Mouse (Mus musculus) midbrain, embryonic 13.5 days (tissue): ENCODE measurements around the gene Ppp1r37. TPM values are rescaled to one million over a fixed set of nuclear protein-coding genes. Genes with fewer than 3 reads are reported as not detected.
A peak's percentile ranks its signal among the peaks of the same experiment; 100 is the strongest.
"Not testable (repeated sequence)": the region's sequence is repeated elsewhere in the genome, so short reads cannot be mapped to it uniquely, and the experiment has no call there.

Experiments used
- ATAC-seq: fragments of 200-750 bp; cut with Nextera tagmentation; 2 replicates; pipeline ENCODE4 v1.8.0; 2017; ENCODE audit warnings: mild to moderate bottlenecking, moderate TSS enrichment, moderate library complexity
- H3K27ac ChIP-seq: fragments of 300-500 bp; sonication (generic); 2 replicates; pipeline ENCODE4 v1.5.1; 2015; ENCODE audit warnings: inconsistent platforms, mild to moderate bottlenecking, moderate library complexity
- H3K27me3 ChIP-seq: fragments of 300-500 bp; sonication (generic); 2 replicates; pipeline ENCODE4 v1.6.1; 2015; ENCODE audit warnings: mild to moderate bottlenecking, inconsistent platforms
- H3K36me3 ChIP-seq: fragments of 300-500 bp; sonication (generic); 2 replicates; pipeline ENCODE4 v1.6.1; 2015; ENCODE audit warnings: mild to moderate bottlenecking, inconsistent platforms
- H3K4me1 ChIP-seq: fragments of 300-500 bp; sonication (generic); replicated peaks from 2 replicates; pipeline ENCODE4 v1.6.1; 2015; ENCODE audit warnings: inconsistent platforms
- H3K4me2 ChIP-seq: fragments of 300-500 bp; sonication (generic); replicated peaks from 2 replicates; pipeline ENCODE4 v1.6.1; 2015; ENCODE audit warnings: moderate library complexity, mild to moderate bottlenecking, inconsistent platforms
- H3K4me3 ChIP-seq: fragments of 300-500 bp; sonication (generic); replicated peaks from 2 replicates; pipeline ENCODE4 v1.5.1; 2015; ENCODE audit warnings: mild to moderate bottlenecking, inconsistent platforms
- H3K9ac ChIP-seq: fragments of 300-500 bp; sonication (generic); replicated peaks from 2 replicates; pipeline ENCODE4 v1.6.1; 2015; ENCODE audit warnings: mild to moderate bottlenecking, inconsistent platforms
- H3K9me3 ChIP-seq: fragments of 300-500 bp; sonication (generic); 2 replicates; pipeline ENCODE4 v1.6.1; 2016; ENCODE audit warnings: mild to moderate bottlenecking, inconsistent platforms
- WGBS: fragments of 180-500 bp; shearing (Covaris S2); methylation state at CpG from one replicate; pipeline ENCODE4 v1.1.7; 2015; 5-methylcytosine and 5-hydroxymethylcytosine counted together
- polyA plus RNA-seq: library from polyadenylated mRNA; unstranded; fragments of >200 nt; fragmentation: Nextera tagmentation; extraction: Ambion mirVana; gene quantifications from 2 replicates; pipeline ENCODE4 v1.2.1, GENCODE M21; 2015

Ppp1r37 gene
- 25.7 and 37.0 TPM in 2 replicates for polyA plus RNA-seq

DNA sequence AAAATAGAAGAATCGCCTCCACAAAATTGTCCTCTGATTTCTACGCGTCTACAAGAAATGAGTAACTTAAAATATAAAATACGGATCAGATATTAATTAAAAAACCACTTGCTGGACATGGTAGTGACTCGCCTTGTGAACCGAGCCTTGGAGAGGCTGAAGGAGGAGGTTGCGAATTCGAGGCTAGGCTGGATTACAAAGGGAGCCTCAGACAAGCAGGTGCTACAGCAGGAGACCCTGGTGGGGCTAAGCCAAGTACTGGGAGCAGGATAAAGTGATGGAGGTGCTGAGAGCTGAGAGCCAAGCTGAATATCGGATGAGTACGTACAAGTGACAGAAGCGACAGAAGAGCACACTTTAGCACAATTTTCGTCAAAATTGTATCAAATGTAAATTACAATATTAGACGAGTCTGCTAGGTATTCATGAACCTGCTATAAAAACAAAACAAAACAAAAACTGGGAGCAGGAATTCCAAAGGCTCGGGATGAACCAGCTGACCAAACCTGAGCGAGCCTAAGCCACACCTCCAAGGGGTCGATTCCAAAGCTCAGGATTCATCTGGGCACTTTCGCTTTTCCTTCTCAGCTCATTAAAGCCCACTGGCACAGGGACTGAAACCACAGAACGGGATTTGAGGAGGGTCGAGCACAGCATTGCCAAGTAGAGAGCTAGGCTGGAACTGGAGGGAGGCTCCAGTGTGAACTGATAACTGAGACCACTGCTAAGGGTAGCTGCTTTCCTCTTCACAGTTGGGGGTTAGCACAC lies at the start of gene Ppp1r37:
TSS of gene Ppp1r37 (minus strand) at position 434 of the 768 bp plus-strand sequence.
- peak within 1 kb of the TSS; percentile 99 for H3K4me2 ChIP-seq
- peaks cover 44% of the 10 kb centered on the region for H3K4me1 ChIP-seq
- peak; percentile 57 for ATAC-seq
- WGBS = 2% methylated on average over 19 of the region's 19 CpGs
- no peaks in the 10 kb centered on the region for H3K27me3 ChIP-seq
- H3K9me3 ChIP-seq = no peaks in the 10 kb centered on the region
- peak within 1 kb of the TSS; percentile 94 for H3K27ac ChIP-seq
- H3K9ac ChIP-seq = peak within 1 kb of the TSS; percentile 97
- peaks cover 30% of the 10 kb centered on the region for H3K36me3 ChIP-seq
- H3K4me3 ChIP-seq = peak within 1 kb of the TSS; percentile 91

GRCm38 (mm10) chr7:19610969-19611368 lies 48.1 kb upstream of the Ppp1r37 start:
- no peak overlapping the region for H3K4me3 ChIP-seq
- 81% methylated on average over 5 of the region's 5 CpGs for WGBS
- no peaks in the 10 kb centered on the region for H3K36me3 ChIP-seq
- H3K4me2 ChIP-seq = no peak overlapping the region
- H3K9me3 ChIP-seq = no peaks in the 10 kb centered on the region
- no peak overlapping the region for H3K9ac ChIP-seq
- H3K27ac ChIP-seq = no peak overlapping the region
- ATAC-seq = no peak
- H3K27me3 ChIP-seq = no peaks in the 10 kb centered on the region
- no peaks in the 10 kb centered on the region for H3K4me1 ChIP-seq

GRCm38 (mm10) chr7:19609641-19610332 lies 46.9 kb upstream of the Ppp1r37 start:
- Histone ChIP-seq H3K4me1 (no peaks in the 10 kb centered on the region), H3K4me3 (no peak overlapping the region), H3K27me3 (no peaks in the 10 kb centered on the region), H3K9ac (no peak overlapping the region), H3K4me2 (no peak overlapping the region), H3K36me3 (no peaks in the 10 kb centered on the region), H3K9me3 (no peaks in the 10 kb centered on the region), H3K27ac (no peak overlapping the region)
- ATAC-seq = no peak
- WGBS = 94% methylated on average over 12 of the region's 12 CpGs

- H3K9me3 ChIP-seq = no peaks in the 10 kb centered on the region
- WGBS = 89% methylated on average over 5 of the region's 5 CpGs
- no peaks in the 10 kb centered on the region for H3K27me3 ChIP-seq
- H3K4me2 ChIP-seq = no peak overlapping the region
- no peaks in the 10 kb centered on the region for H3K36me3 ChIP-seq
- H3K9ac ChIP-seq = no peak overlapping the region
- H3K4me3 ChIP-seq = no peak overlapping the region
- H3K27ac ChIP-seq = no peak overlapping the region
- H3K4me1 ChIP-seq = peaks cover 16% of the 10 kb centered on the region
- no peak for ATAC-seq
These were observed 44.4 kb upstream of the Ppp1r37 start for GRCm38 (mm10) chr7:19607291-19607690.

- peak; percentile 12; the same call in 1 of the 2 replicates for ATAC-seq
- WGBS = 59% methylated on average over 10 of the region's 10 CpGs
- peak overlapping the region; percentile 98 for H3K4me2 ChIP-seq
These were observed 41.8 kb upstream of the Ppp1r37 start for GRCm38 (mm10) chr7:19604606-19605214.

DNA sequence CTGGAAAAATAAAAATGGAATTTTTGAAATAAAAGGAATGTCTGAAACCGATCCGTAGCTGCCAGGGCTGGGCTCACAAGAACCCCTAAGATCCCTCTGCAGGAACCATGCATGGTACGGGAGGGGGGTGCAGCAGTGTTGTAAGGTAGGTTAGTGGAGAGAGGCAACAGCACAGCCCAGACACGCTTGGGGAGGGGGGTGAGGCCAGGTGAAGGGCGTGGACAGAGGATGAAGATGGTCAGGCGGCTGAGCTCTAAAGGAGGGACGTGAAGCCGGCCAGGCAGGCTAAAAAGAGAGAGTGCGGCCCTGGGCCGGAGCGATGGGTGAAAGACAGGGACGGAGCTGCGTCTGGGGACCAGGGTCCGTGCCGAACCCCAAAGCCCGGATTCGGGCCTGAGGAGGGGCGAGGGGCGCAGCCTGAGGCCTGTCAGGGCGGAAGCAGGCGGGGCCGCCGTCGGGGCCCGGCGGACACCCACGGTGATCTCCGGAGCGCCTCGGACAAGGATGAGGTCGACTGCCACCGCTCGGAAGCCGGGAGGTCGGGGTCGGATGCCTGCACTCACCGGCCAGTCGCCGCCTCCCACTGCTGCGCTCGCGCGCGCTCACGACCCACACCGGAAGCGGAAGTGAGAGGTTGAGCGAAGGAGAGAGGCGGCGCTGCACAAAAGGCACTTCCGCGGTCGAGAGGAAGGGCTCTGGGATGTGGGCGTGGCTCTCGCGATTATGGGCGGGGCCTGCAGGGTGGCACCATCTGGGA lies 41.2 kb upstream of the Ppp1r37 start, which contains the start of gene Clasrp:
TSS of gene Clasrp (minus strand) at position 638 of the 757 bp plus-strand sequence.
- Histone ChIP-seq H3K4me3 (peak within 1 kb of the TSS; percentile 92), H3K4me2 (peak within 1 kb of the TSS; percentile 98), H3K9me3 (no peaks in the 10 kb centered on the region), H3K27me3 (no peaks in the 10 kb centered on the region), H3K27ac (peak within 1 kb of the TSS; percentile 68), H3K9ac (peak within 1 kb of the TSS; percentile 98), H3K4me1 (peaks cover 36% of the 10 kb centered on the region), H3K36me3 (peaks cover 31% of the 10 kb centered on the region)
- peak; percentile 93 for ATAC-seq
- WGBS = 2% methylated on average over 56 of the region's 57 CpGs

More at GRCm38 (mm10) chr7:19604606-19605214, 41.8 kb upstream of the Ppp1r37 start:
- Histone ChIP-seq H3K4me3 (peak overlapping the region; percentile 92), H3K36me3 (peaks cover 24% of the 10 kb centered on the region), H3K4me1 (peaks cover 36% of the 10 kb centered on the region)
- not testable (repeated sequence) for H3K9me3 ChIP-seq, H3K27ac ChIP-seq, H3K27me3 ChIP-seq, H3K9ac ChIP-seq

- H3K9ac ChIP-seq = peak overlapping the region; percentile 98
- peaks cover 41% of the 10 kb centered on the region for H3K36me3 ChIP-seq
- no peak for ATAC-seq
- H3K27ac ChIP-seq = no peak overlapping the region
- H3K4me2 ChIP-seq = peak overlapping the region; percentile 98
- H3K4me1 ChIP-seq = peaks cover 36% of the 10 kb centered on the region
- no peaks in the 10 kb centered on the region for H3K9me3 ChIP-seq
- H3K4me3 ChIP-seq = peak overlapping the region; percentile 92
- WGBS = 89% methylated on average over 12 of the region's 12 CpGs
- H3K27me3 ChIP-seq = no peaks in the 10 kb centered on the region
These were observed 40.2 kb upstream of the Ppp1r37 start for GRCm38 (mm10) chr7:19603055-19603454.

DNA sequence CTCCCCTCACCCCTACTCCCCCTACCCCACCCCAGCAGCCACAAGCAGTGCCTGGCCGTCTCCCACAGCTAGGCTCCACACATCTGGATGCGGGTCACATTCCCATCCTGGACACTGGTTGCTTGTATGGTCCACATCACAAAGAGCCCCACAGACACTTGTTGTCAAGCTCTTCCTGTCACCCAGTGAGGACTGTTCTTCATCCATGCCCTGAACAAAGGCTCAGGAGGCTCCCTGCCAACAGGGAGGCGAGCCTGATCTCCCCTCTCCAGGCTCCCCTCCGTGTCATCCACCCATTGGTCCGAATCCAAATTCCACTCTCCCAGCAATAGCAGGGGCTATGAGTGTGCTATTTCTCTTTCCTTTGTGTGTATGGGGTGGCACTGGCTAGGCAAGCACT lies 37.7 kb upstream of the Ppp1r37 start:
- 0 out of 2 replicates have a peak overlapping the region, but pooled peaks have one; percentile 9 for H3K27ac ChIP-seq
- no peak overlapping the region for H3K9ac ChIP-seq
- peaks cover 60% of the 10 kb centered on the region for H3K36me3 ChIP-seq
- H3K4me1 ChIP-seq = peaks cover 36% of the 10 kb centered on the region
- H3K4me3 ChIP-seq = no peak overlapping the region
- peak; percentile 35 for ATAC-seq
- H3K4me2 ChIP-seq = no peak overlapping the region
- H3K27me3 ChIP-seq = no peaks in the 10 kb centered on the region
- no peaks in the 10 kb centered on the region for H3K9me3 ChIP-seq
- 53% methylated on average over 5 of the region's 5 CpGs for WGBS

DNA sequence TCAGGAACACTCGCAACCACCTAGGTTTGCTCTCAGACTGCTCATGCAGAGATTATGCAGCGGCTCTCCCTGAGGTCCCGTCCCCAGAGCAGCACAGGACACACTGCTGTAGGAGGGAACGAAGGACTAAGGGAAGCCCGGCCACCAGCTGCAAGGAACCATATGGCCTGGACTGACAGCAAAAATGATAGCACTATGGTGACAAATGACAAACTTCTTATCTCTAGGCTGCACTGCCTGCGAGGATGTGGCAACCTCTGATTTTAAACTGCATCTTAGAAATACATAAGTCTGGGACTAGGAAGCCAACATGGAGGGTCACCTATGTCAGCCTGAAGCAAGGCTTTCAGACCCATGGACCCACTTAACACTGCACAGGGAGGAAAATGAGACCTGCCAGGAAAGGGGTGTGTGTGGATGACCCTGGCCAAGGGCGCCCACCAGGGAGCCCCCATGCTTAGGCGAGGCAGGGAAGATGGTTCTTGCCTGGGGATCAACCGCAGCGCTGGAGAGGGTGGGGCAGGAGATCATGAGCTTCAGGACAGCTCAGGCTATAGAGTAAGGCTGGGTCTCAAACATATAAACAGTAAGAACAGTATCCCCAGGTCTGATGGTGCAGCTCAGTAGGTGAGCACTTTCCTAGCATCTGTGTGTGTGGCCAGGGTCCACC lies 30.3 kb upstream of the Ppp1r37 start:
- ATAC-seq = no peak
- no peaks in the 10 kb centered on the region for H3K27me3 ChIP-seq
- H3K27ac ChIP-seq = no peak overlapping the region
- H3K4me1 ChIP-seq = no peaks in the 10 kb centered on the region
- H3K9me3 ChIP-seq = no peaks in the 10 kb centered on the region
- 94% methylated on average over 10 of the region's 10 CpGs for WGBS
- no peak overlapping the region; the same call in 1 of the 2 replicates for H3K9ac ChIP-seq
- no peak overlapping the region for H3K4me3 ChIP-seq
- H3K4me2 ChIP-seq = no peak overlapping the region
- H3K36me3 ChIP-seq = peaks cover 94% of the 10 kb centered on the region

GRCm38 (mm10) chr7:19589917-19590316 lies 27.0 kb upstream of the Ppp1r37 start:
- no peak overlapping the region for H3K4me3 ChIP-seq
- H3K27me3 ChIP-seq = no peaks in the 10 kb centered on the region
- peaks cover 99% of the 10 kb centered on the region for H3K36me3 ChIP-seq
- no peaks in the 10 kb centered on the region for H3K9me3 ChIP-seq
- no peak overlapping the region for H3K27ac ChIP-seq
- ATAC-seq = peak; percentile 54
- WGBS = 71% methylated on average over 3 of the region's 3 CpGs
- no peak overlapping the region for H3K9ac ChIP-seq
- no peak overlapping the region for H3K4me2 ChIP-seq
- no peaks in the 10 kb centered on the region for H3K4me1 ChIP-seq

- Histone ChIP-seq H3K36me3 (peaks cover 100% of the 10 kb centered on the region), H3K9ac (no peak overlapping the region), H3K27ac (no peak overlapping the region), H3K4me3 (no peak overlapping the region), H3K4me1 (no peaks in the 10 kb centered on the region), H3K9me3 (no peaks in the 10 kb centered on the region), H3K4me2 (no peak overlapping the region), H3K27me3 (no peaks in the 10 kb centered on the region)
- 53% methylated on average over 3 of the region's 3 CpGs for WGBS
- ATAC-seq = no peak
These were observed 26.3 kb upstream of the Ppp1r37 start for GRCm38 (mm10) chr7:19589207-19589606.
